Mouse (Mus musculus): ENCODE measurements around the gene Pmp22.

Gene Pmp22

GRCm38 (mm10) chr11:63126976-63127375, 1.8 kb upstream of the Pmp22 start:
- no peak for DNase-seq (ENCODE audit: extremely low read depth, low read depth, low spot score)

DNA sequence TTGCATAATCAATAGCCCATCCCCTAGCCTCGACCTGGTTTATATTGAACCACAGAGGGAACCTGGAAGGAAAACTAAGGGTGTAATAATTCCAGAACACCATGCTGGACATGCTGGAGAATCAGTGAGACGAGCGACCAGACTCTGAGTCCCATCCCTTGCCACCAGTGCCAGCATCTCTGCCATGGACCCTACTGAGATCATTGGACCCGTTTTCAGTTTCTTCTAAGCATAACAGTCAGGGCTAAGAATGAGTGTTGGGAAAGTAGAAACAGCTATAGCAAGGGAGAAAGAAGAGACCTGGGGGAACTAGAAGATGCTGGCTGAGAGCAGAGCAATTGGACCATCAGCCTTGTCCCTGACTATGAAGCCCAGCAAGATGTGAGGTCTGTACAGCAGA, 1.3 kb upstream of the Pmp22 start:
- DNase-seq (ENCODE audit: extremely low read depth, low read depth, low spot score) = no peak

DNA sequence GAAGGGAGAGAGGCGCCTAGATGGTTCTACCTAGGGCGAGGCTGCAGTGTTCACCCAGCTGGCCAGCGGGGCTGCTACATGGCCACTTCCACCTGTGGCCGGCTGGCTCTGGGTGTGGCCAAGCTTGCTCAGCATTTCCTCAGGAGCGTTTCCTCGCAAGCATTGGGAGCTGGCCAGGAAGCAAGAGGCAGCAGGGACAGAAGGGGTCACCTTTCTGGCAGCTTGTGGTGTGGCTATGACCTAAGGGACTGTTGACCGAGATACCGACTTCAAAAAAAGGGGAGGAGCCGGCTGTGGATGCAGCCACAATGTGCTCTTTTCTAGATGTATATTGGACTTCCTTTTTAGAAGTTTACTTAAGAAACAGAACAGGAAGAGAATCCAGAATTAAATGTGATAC, 593 bp downstream of the Pmp22 start:
- no peak for DNase-seq (ENCODE audit: extremely low read depth, low read depth, low spot score)

DNA sequence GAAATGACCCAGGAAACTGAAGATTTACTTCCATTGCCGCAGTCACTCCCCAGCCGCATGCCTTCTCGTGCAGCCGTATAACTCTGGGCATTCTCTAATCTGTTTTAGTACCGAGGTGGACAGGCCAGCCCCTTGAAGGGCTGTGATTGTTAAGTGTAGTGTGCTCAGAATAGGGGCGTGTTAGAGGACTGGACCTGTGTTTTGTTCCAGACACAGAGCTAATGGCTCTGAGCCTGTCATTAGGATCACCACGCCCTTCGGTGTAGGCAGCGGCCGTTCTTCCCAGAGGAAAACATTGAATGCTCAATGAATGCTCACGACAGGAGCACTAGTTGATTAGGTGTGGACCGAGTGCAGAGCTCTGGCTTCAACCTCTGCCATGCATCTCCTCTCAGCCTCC, 1.1 kb downstream of the Pmp22 start:
- no peak for DNase-seq (ENCODE audit: extremely low read depth, low read depth, low spot score)

- DNase-seq (ENCODE audit: extremely low read depth, low read depth, low spot score) = no peak
These were observed 1.7 kb downstream of the Pmp22 start for GRCm38 (mm10) chr11:63130497-63130896.

DNA sequence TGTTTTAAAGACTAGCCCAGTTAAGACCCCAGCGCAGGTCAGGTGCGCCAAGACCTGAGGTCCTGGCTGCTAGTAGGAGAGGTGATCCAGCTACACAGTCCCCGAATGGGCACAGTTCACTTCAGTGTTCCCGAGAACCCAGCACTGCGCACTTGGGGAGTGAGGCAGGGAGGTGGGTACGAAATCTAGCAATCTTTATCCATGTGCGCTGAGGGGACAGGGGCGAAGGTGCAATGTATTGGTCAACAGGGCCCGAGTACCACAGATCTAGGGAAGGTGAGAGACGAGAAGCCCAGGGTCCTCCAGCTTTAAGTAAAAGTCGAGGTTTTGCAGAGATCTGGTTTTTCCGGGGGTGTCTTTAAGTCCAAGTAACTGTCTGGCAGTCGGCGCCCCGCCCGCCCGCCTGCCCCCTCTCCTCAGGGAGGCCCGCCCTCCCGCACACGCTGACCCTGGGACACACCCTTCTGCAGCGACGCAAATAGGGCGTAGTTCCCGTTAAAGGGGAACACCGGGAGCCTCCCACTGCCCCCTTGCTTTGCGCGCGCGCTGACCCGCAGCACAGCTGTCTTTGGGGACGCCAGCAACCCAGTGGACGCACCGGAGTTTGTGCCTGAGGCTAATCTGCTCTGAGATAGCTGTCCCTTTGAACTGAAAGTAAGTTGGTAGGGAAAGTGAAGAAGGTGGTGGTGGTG, 2.4 kb downstream of the Pmp22 start:
- DNase-seq (ENCODE audit: extremely low read depth, low read depth, low spot score) = no peak

- DNase-seq (ENCODE audit: extremely low read depth, low read depth, low spot score) = no peak
These were observed 2.9 kb downstream of the Pmp22 start for GRCm38 (mm10) chr11:63131693-63132040.

- no peak for DNase-seq (ENCODE audit: extremely low read depth, low read depth, low spot score)
These were observed 3.3 kb downstream of the Pmp22 start for GRCm38 (mm10) chr11:63132151-63132500.

- no peak for DNase-seq (ENCODE audit: extremely low read depth, low read depth, low spot score)
These were observed 4.0 kb downstream of the Pmp22 start for GRCm38 (mm10) chr11:63132501-63133435.

DNA sequence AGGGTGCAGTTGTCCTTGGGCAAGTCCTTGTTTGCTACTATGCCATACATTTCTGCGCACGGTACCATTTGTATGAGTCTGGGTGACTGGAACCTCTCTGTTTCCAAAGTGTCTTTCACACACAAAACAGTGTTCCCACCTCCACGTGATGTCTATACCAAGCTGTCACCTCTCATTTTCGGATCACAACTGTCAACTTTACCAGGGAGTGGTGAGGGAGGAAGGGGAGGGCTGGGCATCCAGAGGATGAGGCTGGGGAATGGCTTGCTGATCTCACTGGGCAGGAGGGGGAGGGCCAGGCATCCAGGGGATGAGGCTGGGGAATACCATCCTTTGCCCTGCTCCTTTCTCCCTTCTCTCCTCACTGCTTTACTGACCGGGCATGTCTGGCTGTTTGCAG, 5.2 kb downstream of the Pmp22 start:
- DNase-seq (ENCODE audit: extremely low read depth, low read depth, low spot score) = no peak

- DNase-seq (ENCODE audit: extremely low read depth, low read depth, low spot score) = no peak
These were observed 6.1 kb downstream of the Pmp22 start for GRCm38 (mm10) chr11:63134742-63135482.

DNA sequence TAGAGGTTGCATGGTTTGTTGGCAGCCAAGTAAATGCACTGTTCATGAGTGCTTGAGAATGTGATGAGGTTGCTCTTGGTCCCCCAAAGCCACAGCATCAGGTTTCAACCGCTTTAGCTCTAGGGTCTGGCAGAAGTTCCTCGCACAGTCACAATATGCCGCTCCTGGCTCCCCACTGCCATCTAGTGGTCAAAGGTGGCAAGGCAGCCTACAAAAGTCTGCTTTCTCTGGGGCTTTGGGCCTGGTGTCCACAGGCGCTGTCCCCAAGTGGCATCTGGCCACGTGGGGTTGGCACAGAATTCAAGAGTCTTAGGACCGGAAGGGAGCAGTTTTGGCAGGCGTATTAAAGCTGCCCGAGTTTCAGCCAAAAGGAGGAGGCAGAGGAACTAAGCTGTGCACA, 6.8 kb downstream of the Pmp22 start:
- DNase-seq (ENCODE audit: extremely low read depth, low read depth, low spot score) = no peak

- peak; percentile 85 for DNase-seq (ENCODE audit: extremely low read depth, low read depth, low spot score)
These were observed 7.4 kb downstream of the Pmp22 start for GRCm38 (mm10) chr11:63136205-63136604.

DNA sequence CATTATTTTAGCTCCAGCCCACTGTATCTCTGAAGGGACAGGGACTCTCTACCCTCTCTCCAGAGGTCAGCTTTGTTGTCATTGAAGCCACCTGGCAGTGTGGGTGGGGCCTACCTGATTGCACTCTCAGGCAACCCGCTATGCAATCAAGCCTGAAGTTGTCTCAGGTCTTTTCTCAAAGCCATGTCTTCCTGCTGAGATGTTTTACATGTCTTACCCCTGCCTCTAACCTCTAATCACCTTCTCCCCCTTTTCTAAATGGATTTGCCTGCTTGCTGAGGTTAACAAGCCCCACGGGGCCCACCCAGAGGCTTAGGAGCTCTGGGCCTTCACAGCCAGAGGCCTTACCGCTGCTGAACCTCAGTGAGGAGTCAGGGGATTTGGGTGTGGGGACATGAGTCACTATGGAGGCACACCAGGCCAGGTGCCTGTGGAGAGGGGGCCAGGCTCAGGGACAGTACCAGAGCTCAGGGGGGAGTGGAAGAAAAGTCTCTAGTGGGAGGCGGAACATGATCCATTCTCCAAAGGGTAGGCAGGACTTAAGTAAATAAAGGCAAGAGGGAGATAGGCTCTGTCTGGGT, 8.1 kb downstream of the Pmp22 start:
- DNase-seq (ENCODE audit: extremely low read depth, low read depth, low spot score) = no peak

- DNase-seq (ENCODE audit: extremely low read depth, low read depth, low spot score) = no peak
These were observed 10.0 kb downstream of the Pmp22 start for GRCm38 (mm10) chr11:63138739-63139138.

- DNase-seq (ENCODE audit: extremely low read depth, low read depth, low spot score) = peak; percentile 47
These were observed 13.5 kb downstream of the Pmp22 start for GRCm38 (mm10) chr11:63142311-63142710.

DNA sequence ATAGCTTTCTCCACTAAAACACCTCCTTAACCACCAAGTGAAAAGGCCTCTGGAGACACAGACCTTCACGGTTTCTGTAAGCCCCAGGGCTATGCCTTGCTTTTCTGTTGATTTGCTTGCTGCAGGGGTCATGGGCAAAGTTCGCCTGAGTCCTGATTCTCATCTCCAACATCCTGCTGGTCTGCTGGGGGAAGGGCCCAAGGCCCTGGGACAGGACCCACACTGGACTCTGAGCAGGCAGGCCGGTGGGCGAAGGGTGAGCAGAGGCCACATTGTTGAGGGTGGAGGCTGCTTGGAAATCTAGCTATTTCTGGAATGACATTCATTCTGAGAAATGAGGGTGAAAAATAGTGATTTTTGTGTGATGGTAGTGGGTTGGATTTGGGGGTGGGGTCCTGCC, 14.0 kb downstream of the Pmp22 start:
- DNase-seq (ENCODE audit: extremely low read depth, low read depth, low spot score) = no peak

DNA sequence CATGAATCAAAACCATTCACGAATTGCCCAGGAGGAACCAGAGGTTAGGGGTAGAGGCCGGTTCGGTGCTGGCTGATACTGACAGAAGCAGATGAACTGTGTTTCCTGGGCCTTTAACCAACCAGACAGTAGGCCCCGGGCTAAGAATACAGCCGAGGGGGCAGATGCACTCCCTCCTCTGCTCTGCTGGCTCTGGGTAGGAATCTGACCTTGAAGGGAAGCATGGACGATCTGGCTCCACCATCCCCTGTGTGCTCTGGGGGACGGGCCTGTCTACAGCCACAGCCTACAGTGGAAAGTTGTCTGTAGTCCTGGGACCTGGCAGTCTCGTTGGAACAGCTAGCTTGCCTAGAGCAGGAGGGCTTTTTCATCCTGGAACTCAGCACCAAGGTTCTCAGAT, 14.7 kb downstream of the Pmp22 start:
- no peak for DNase-seq (ENCODE audit: extremely low read depth, low read depth, low spot score)

DNA sequence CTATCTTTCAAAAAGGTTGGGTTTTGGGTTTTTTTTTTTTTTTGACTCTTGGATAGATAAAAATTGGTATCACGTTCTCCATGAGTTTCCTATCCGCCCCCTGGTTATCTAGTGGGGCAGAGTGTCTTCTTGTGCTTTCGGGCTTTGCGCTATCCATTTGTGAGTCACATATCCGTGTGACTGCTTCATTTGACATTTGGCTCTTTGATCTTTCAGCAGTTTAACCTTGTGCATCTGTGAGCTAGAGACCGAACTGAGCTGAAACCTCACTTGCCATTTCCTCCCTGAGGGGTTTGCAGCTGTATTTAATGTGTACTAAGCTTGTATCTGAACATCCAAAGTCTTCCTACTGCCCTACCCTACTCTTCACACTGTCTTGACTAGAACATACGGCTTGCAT, 17.8 kb downstream of the Pmp22 start:
- DNase-seq (ENCODE audit: extremely low read depth, low read depth, low spot score) = no peak

GRCm38 (mm10) chr11:63148276-63148675, 19.5 kb downstream of the Pmp22 start:
- DNase-seq (ENCODE audit: extremely low read depth, low read depth, low spot score) = no peak

DNA sequence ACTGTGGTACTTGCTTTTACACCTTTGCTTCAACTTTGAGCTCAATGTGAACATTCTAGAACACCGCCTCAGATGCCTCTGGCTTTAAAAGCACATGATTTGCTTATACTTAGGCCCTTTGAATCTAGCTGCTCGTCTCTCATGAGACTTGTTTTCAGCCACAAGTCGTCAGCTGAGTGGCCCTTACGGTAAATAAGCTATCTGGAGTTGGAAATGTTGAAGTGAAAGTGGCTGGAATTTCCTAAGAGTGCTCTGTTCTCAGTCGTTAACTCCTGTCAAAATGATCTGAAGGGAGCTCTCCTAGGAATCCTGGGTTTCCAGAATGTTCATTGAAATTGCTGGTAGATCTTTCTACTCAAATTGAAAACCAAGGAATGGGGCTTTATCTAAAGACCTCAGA, 23.1 kb downstream of the Pmp22 start:
- no peak for DNase-seq (ENCODE audit: extremely low read depth, low read depth, low spot score)
